Mouse (Mus musculus): ENCODE results near the gene Nop16. TPM values are rescaled to one million over a fixed set of nuclear protein-coding genes. Genes with fewer than 3 reads are reported as not detected.

The Nop16 gene
- polyA plus RNA-seq, 1 experiment = 61.8 TPM

GRCm38 (mm10) chr13:54591776-54592356 is 2.0 kb upstream of the Nop16 start:
- no peak overlapping the region for H3K9ac ChIP-seq (ENCODE audit: low read depth, poor library complexity, severe bottlenecking)
- no peak overlapping the region for H3K4me3 ChIP-seq (ENCODE audit: low read depth, low read length)
- H3K27ac ChIP-seq (ENCODE audit: insufficient read depth, low read length) = no peak overlapping the region
- peaks cover 14% of the 10 kb centered on the region for H3K36me3 ChIP-seq (ENCODE audit: control insufficient read depth, insufficient read depth, low read length, poor library complexity, severe bottlenecking)
- H3K9me3 ChIP-seq (replicated peaks; ENCODE audit: control insufficient read depth, insufficient read depth, low read length, poor library complexity, severe bottlenecking) = no peaks in the 10 kb centered on the region
- no peaks in the 10 kb centered on the region for H3K4me1 ChIP-seq (ENCODE audit: control insufficient read depth, insufficient read depth, low read length)
- no peaks in the 10 kb centered on the region for H3K27me3 ChIP-seq (ENCODE audit: control insufficient read depth, insufficient read depth, low read length, poor library complexity, severe bottlenecking)
- no peak for TF ChIP-seq CTCF (IDR thresholded peaks at IDR 0.05; ENCODE audit: low read depth, low read length)

- no peak for TF ChIP-seq EP300 (IDR thresholded peaks at IDR 0.05; ENCODE audit: insufficient read depth, low read depth, low read length)
- Histone ChIP-seq H3K4me1 (ENCODE audit: control insufficient read depth, insufficient read depth, low read length) (no peaks in the 10 kb centered on the region), H3K36me3 (ENCODE audit: control insufficient read depth, insufficient read depth, low read length, poor library complexity, severe bottlenecking) (peaks cover 32% of the 10 kb centered on the region), H3K9ac (ENCODE audit: low read depth, poor library complexity, severe bottlenecking) (peak overlapping the region; percentile 78), H3K4me3 (ENCODE audit: low read depth, low read length) (peak overlapping the region; percentile 78), H3K27me3 (ENCODE audit: control insufficient read depth, insufficient read depth, low read length, poor library complexity, severe bottlenecking) (no peaks in the 10 kb centered on the region), H3K27ac (ENCODE audit: insufficient read depth, low read length) (0 out of 2 replicates have a peak overlapping the region, but pooled peaks have one; percentile 7), H3K9me3 (replicated peaks; ENCODE audit: control insufficient read depth, insufficient read depth, low read length, poor library complexity, severe bottlenecking) (no peaks in the 10 kb centered on the region)
These were observed 385 bp downstream of the Nop16 start for GRCm38 (mm10) chr13:54589414-54589995.

- no peaks in the 10 kb centered on the region for H3K4me1 ChIP-seq (ENCODE audit: control insufficient read depth, insufficient read depth, low read length)
- H3K36me3 ChIP-seq (ENCODE audit: control insufficient read depth, insufficient read depth, low read length, poor library complexity, severe bottlenecking) = peaks cover 44% of the 10 kb centered on the region
- H3K27me3 ChIP-seq (ENCODE audit: control insufficient read depth, insufficient read depth, low read length, poor library complexity, severe bottlenecking) = no peaks in the 10 kb centered on the region
- no peak overlapping the region for H3K9ac ChIP-seq (ENCODE audit: low read depth, poor library complexity, severe bottlenecking)
- TF ChIP-seq CTCF (IDR thresholded peaks at IDR 0.05; ENCODE audit: low read depth, low read length) (no peak), EP300 (IDR thresholded peaks at IDR 0.05; ENCODE audit: insufficient read depth, low read depth, low read length) (no peak), POLR2A (IDR thresholded peaks at IDR 0.05; ENCODE audit: insufficient read depth, low read length) (no peak)
- no peak overlapping the region for H3K4me3 ChIP-seq (ENCODE audit: low read depth, low read length)
- no peak overlapping the region for H3K27ac ChIP-seq (ENCODE audit: insufficient read depth, low read length)
- H3K9me3 ChIP-seq (replicated peaks; ENCODE audit: control insufficient read depth, insufficient read depth, low read length, poor library complexity, severe bottlenecking) = no peaks in the 10 kb centered on the region
These were observed 4.1 kb downstream of the Nop16 start for GRCm38 (mm10) chr13:54585831-54586230.

- no peak overlapping the region for H3K9ac ChIP-seq (ENCODE audit: low read depth, poor library complexity, severe bottlenecking)
- no peaks in the 10 kb centered on the region for H3K9me3 ChIP-seq (replicated peaks; ENCODE audit: control insufficient read depth, insufficient read depth, low read length, poor library complexity, severe bottlenecking)
- H3K27ac ChIP-seq (ENCODE audit: insufficient read depth, low read length) = no peak overlapping the region
- H3K4me1 ChIP-seq (ENCODE audit: control insufficient read depth, insufficient read depth, low read length) = no peaks in the 10 kb centered on the region
- no peak overlapping the region for H3K4me3 ChIP-seq (ENCODE audit: low read depth, low read length)
- H3K36me3 ChIP-seq (ENCODE audit: control insufficient read depth, insufficient read depth, low read length, poor library complexity, severe bottlenecking) = peaks cover 43% of the 10 kb centered on the region
- TF ChIP-seq EP300 (IDR thresholded peaks at IDR 0.05; ENCODE audit: insufficient read depth, low read depth, low read length) = no peak
- TF ChIP-seq CTCF (IDR thresholded peaks at IDR 0.05; ENCODE audit: low read depth, low read length) = no peak
- no peak for TF ChIP-seq POLR2A (IDR thresholded peaks at IDR 0.05; ENCODE audit: insufficient read depth, low read length)
- no peaks in the 10 kb centered on the region for H3K27me3 ChIP-seq (ENCODE audit: control insufficient read depth, insufficient read depth, low read length, poor library complexity, severe bottlenecking)
These were observed 7.0 kb downstream of the Nop16 start for GRCm38 (mm10) chr13:54582860-54583259.

GRCm38 (mm10) chr13:54582126-54582525 is 7.8 kb downstream of the Nop16 start:
- Histone ChIP-seq H3K9me3 (replicated peaks; ENCODE audit: control insufficient read depth, insufficient read depth, low read length, poor library complexity, severe bottlenecking) (no peaks in the 10 kb centered on the region), H3K9ac (ENCODE audit: low read depth, poor library complexity, severe bottlenecking) (no peak overlapping the region), H3K4me1 (ENCODE audit: control insufficient read depth, insufficient read depth, low read length) (no peaks in the 10 kb centered on the region), H3K4me3 (ENCODE audit: low read depth, low read length) (no peak overlapping the region), H3K36me3 (ENCODE audit: control insufficient read depth, insufficient read depth, low read length, poor library complexity, severe bottlenecking) (peaks cover 39% of the 10 kb centered on the region), H3K27ac (ENCODE audit: insufficient read depth, low read length) (no peak overlapping the region), H3K27me3 (ENCODE audit: control insufficient read depth, insufficient read depth, low read length, poor library complexity, severe bottlenecking) (no peaks in the 10 kb centered on the region)
- TF ChIP-seq CTCF (IDR thresholded peaks at IDR 0.05; ENCODE audit: low read depth, low read length) = no peak
- no peak for TF ChIP-seq EP300 (IDR thresholded peaks at IDR 0.05; ENCODE audit: insufficient read depth, low read depth, low read length)
- TF ChIP-seq POLR2A (IDR thresholded peaks at IDR 0.05; ENCODE audit: insufficient read depth, low read length) = no peak

GRCm38 (mm10) chr13:54581385-54581784 is 8.5 kb downstream of the Nop16 start:
- H3K27me3 ChIP-seq (ENCODE audit: control insufficient read depth, insufficient read depth, low read length, poor library complexity, severe bottlenecking) = no peaks in the 10 kb centered on the region
- no peak overlapping the region for H3K4me3 ChIP-seq (ENCODE audit: low read depth, low read length)
- H3K9ac ChIP-seq (ENCODE audit: low read depth, poor library complexity, severe bottlenecking) = no peak overlapping the region
- no peak overlapping the region for H3K27ac ChIP-seq (ENCODE audit: insufficient read depth, low read length)
- H3K36me3 ChIP-seq (ENCODE audit: control insufficient read depth, insufficient read depth, low read length, poor library complexity, severe bottlenecking) = peaks cover 34% of the 10 kb centered on the region
- TF ChIP-seq POLR2A (IDR thresholded peaks at IDR 0.05; ENCODE audit: insufficient read depth, low read length) (no peak), EP300 (IDR thresholded peaks at IDR 0.05; ENCODE audit: insufficient read depth, low read depth, low read length) (no peak), CTCF (IDR thresholded peaks at IDR 0.05; ENCODE audit: low read depth, low read length) (no peak)
- H3K4me1 ChIP-seq (ENCODE audit: control insufficient read depth, insufficient read depth, low read length) = no peaks in the 10 kb centered on the region
- no peaks in the 10 kb centered on the region for H3K9me3 ChIP-seq (replicated peaks; ENCODE audit: control insufficient read depth, insufficient read depth, low read length, poor library complexity, severe bottlenecking)

Data from ES-Bruce4 (cell line).